Mouse (Mus musculus) left cerebral cortex, adult 18-20 months (tissue): ENCODE data around the gene Stx4a. TPM values are rescaled to one million over a fixed set of nuclear protein-coding genes. Genes with fewer than 3 reads are reported as not detected.
A peak's percentile ranks its signal among the peaks of the same experiment; 100 is the strongest.

Experiments used
- DNase-seq, 2 experiments: peaks; one replicate each; pipeline ENCODE4 v3.0.0; 2021 to 2022; ENCODE audit warnings: low spot score in 2 of 2, mixed read lengths in 1 of 2
- total RNA-seq, 2 experiments: library from RNA; stranded (reverse); gene quantifications; 2 replicates each; pipeline ENCODE4 v1.2.3; 2021

The Stx4a gene
- total RNA-seq, 2 experiments from 2014 or later, result 85.0 to 86.3 TPM

GRCm38 (mm10) chr7:127896384-127896783 lies 72.3 kb downstream of the Stx4a start:
- DNase-seq, result peak; percentile 48 to 64

GRCm38 (mm10) chr7:127897542-127897941 lies 73.4 kb downstream of the Stx4a start:
- no peak for DNase-seq

- no peak for DNase-seq
Measured at GRCm38 (mm10) chr7:127898179-127898956, 74.3 kb downstream of the Stx4a start.

Other genes starting within 250 kb of the Stx4a start
- 1 to 10 TPM; 7.5 to 8.9 TPM for gene Ccdc189, start 235.7 kb upstream of the Stx4a start, total RNA-seq
- 10 to 100 TPM; 63.6 to 73.4 TPM for gene Rnf40, start 235.5 kb upstream of the Stx4a start, total RNA-seq
- 10 to 100 TPM; 23.1 to 24.0 TPM for gene Zfp629, start 208.5 kb upstream of the Stx4a start, total RNA-seq
- gene Bcl7c, start 115.4 kb upstream of the Stx4a start, total RNA-seq, result 10 to 100 TPM; 44.6 to 46.4 TPM
- gene Ctf1, start 111.6 kb upstream of the Stx4a start, total RNA-seq, result 1 to 10 TPM; 2.7 to 4.4 TPM
- gene Ctf2, start 92.1 kb upstream of the Stx4a start, total RNA-seq, result not detected
- 10 to 100 TPM; 68.8 to 74.6 TPM for gene Fbxl19, start 79.8 kb upstream of the Stx4a start, total RNA-seq
- 10 to 100 TPM; 16.8 to 20.5 TPM for gene Orai3, start 54.5 kb upstream of the Stx4a start, total RNA-seq
- gene Setd1a, start 47.6 kb upstream of the Stx4a start, total RNA-seq, result 10 to 100 TPM; 41.1 to 44.7 TPM
- 1 to 10 TPM; 5.5 to 5.6 TPM for gene Gm49388, start 38.7 kb upstream of the Stx4a start, total RNA-seq
- 1 to 10 TPM; 4.7 to 5.3 TPM for gene Hsd3b7, start 23.7 kb upstream of the Stx4a start, total RNA-seq
- gene Stx1b, start 255 bp downstream of the Stx4a start, total RNA-seq, result 100 to 1,000 TPM; 420 to 434 TPM
- 10 to 100 TPM; 31.0 TPM for gene Zfp646, start 51.9 kb downstream of the Stx4a start, total RNA-seq
- gene Zfp668, start 52.5 kb downstream of the Stx4a start, total RNA-seq, result 10 to 100 TPM; 19.5 to 20.5 TPM
- 1 to 10 TPM; 2.2 to 2.7 TPM for gene Prss53, start 66.7 kb downstream of the Stx4a start, total RNA-seq
- not detected for gene Gm21974, start 71.2 kb downstream of the Stx4a start, total RNA-seq
- 10 to 100 TPM; 21.3 to 24.0 TPM for gene Vkorc1, start 71.3 kb downstream of the Stx4a start, total RNA-seq
- 10 to 100 TPM; 34.3 to 39.3 TPM for gene Bckdk, start 79.8 kb downstream of the Stx4a start, total RNA-seq
- 10 to 100 TPM; 29.7 to 33.3 TPM for gene Kat8, start 88.2 kb downstream of the Stx4a start, total RNA-seq
- gene Prss8, start 105.8 kb downstream of the Stx4a start, total RNA-seq, result under 1 TPM; 0.40 to 0.42 TPM
- gene Prss36, start 122.4 kb downstream of the Stx4a start, total RNA-seq, result 1 to 10 TPM; 7.9 to 8.2 TPM
- gene Fus, start 143.2 kb downstream of the Stx4a start, total RNA-seq, result 100 to 1,000 TPM; 268 to 293 TPM
- 1 to 10 TPM; 2.9 to 4.5 TPM for gene Pycard, start 169.6 kb downstream of the Stx4a start, total RNA-seq
- under 1 TPM; 0.66 to 0.72 TPM for gene Trim72, start 179.7 kb downstream of the Stx4a start, total RNA-seq
- gene Itgam, start 238.3 kb downstream of the Stx4a start, total RNA-seq, result 10 to 100 TPM in 1 of 2 experiments, 1 to 10 TPM in 1; 9.1 to 10.2 TPM
- not detected for gene Gm49368, start 238.4 kb downstream of the Stx4a start, total RNA-seq